Mouse (Mus musculus): ENCODE results near the gene Camta1.
"Not testable (repeated sequence)": the region's sequence is repeated elsewhere in the genome, so short reads cannot be mapped to it uniquely, and the experiment has no call there.

The Camta1 gene

DNA sequence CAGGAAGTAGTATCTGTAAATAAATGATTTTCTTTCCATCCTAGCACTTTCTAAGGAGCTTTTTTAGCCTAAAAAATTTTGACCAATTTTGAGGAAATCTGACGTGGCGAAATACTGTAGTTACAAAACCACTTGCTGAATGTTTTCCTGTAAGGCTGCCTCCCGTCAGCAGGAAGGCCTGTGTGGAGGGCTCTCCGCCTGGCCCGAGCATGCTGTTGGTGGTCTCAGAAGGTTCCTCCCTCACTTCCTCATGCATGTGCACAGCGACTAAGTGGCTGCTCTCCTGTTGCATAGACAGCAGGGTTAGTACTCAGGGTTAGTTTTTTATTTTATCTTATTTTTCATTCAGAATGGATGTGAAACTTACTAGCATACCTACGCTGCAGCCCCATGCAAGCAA lies 790.7 kb downstream of the Camta1 start:
- DNase-seq (ENCODE audit: low read depth, low spot score) = no peak

DNA sequence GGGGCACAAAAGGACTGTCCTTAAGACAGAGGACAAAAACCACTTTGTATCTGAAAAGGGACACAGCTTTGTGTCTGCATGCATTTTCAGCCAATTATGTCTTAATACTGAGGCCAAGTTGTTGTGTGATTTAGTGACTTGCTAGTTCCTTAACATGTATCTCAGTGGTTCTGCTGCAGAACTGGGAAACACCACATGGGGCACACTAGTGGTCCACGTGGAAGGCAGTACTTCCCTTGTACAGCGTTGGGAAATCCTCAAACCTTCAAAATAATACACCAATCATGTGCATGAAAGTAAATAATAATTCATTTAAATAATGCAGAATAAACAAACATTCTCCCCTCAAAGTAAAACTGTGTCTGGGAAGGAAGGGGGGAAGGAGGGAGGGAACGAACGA lies 792.9 kb downstream of the Camta1 start:
- no peak for DNase-seq (ENCODE audit: low read depth, low spot score)

DNA sequence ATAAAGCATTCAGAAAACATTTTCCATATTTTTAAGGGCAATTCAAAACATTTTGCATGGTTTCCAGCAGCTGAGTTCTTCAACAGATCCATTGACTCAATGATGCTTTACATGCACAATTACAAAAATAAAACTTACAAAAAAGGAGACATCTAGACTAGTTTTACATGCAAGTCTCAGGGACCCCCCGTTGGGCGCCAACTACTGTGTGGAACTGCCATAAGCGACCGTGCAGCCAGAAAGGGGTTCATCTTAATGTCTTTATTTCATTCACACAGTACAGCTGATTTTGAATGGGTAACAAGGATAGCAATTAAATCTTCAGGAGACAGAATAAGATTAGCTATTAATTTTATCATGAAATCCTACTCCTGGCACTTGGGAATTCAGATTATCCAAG lies 802.1 kb downstream of the Camta1 start:
- DNase-seq (ENCODE audit: low read depth, low spot score) = no peak

DNA sequence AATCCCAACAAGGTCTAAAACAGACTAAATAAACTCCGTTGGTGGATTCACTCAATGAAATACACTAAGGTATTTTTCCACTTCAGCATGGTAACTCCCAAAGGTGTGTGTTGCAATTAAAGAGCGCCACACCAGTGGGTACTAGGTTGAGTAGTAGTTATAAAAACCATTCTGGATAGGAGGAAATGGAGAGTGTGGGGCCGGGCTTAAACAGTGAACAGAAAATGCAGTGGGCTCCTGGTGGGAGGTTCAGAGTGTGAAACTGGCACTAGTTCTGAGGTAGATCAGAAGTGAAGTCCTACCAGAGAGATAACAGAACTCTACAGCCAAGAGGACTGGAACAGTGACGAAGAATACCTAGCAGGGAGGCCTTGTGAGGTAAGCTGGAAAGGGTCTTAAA lies 803.0 kb downstream of the Camta1 start:
- DNase-seq (ENCODE audit: low read depth, low spot score) = no peak

DNA sequence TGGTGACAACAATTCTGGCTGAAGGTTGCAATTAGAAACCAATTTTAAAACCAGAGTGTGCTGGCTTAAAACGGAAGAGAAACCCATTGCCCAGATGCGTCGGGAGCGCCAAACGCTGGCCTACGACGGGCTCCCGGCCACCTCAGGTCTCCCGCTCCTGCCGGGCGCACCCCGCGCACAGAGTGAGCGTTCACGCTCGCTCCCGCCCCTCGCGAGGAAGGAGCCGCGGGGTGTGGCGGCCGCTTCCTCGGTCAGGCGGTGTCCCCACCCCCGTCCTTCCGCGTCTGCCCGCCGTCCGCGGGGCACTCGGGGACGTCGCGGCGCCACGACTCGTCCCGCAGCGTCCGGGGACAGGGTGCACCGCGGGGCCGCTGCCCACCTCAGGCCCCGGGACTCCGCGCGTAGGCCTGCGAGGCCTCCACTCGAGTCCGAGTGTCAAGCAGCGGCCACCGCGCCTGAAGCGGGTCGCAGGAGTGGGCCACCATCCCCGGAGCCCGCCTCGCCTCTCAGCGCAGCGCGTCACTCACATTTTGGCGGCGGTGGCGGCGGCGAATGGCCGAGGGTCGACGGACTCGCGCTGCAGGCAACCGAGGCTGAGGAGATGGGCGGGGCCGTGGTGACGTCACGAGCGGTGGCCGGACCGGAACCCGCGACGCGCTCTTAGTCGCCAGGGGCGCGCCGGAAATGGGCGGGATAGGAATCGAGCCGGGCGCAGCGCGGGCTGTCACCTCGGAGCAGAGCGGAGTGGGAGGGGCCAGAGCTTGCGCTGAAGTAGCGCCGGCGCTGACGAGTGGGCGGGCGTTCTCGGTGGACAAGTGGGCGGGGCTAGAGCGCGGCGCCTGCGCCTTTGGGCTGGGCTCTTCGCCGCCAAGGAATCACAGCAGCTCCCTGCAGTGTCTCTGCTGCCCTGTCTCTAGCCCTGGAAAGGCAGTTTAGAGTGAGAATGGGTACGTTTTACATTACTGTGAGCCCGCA lies 804.0 kb downstream of the Camta1 start, which contains the start of gene Vamp3:
Gene Vamp3 (minus strand): TSS at position 617 of the 975 bp plus-strand sequence.
- DNase-seq (ENCODE audit: low read depth, low spot score) = peak; percentile 99

DNA sequence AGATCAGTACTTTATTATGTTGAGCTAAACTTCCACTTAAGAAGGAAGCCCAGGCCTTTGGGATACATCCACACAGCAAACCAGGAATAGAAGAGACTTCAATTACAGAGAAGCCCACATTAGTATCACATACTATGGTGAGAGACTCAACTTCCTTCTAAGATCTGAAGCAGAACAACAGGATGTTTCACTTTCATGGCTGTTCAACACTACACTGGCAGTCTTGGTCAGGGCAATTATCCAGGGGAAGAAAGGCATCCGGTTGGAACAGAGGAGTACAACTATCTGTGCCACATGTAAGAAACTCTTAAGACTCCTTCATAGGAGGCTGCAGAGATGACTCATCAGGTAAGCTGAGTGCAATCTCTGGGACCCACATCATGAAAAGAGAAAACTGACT lies 810.5 kb downstream of the Camta1 start:
- DNase-seq (ENCODE audit: low read depth, low spot score) = peak; percentile 31

DNA sequence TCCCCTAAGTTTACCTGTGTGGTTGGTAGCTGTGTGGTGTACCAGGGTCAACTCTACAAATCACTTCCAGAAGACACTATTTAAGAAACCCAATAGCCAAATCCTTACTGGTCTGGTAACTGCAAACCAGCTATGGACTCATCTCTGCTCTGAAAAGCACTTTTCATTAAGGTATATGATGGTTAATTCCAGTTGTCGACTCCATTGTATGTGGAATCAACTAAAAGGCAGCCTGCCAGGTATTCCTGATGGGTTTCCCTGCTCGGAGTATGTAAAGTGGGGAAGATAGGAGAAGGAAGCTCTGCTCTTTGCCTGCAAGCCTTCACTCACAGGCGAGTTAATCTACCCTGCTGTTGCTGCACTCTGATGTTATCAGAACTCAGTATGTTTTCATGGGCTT lies 815.2 kb downstream of the Camta1 start:
- no peak for DNase-seq (ENCODE audit: low read depth, low spot score)

DNA sequence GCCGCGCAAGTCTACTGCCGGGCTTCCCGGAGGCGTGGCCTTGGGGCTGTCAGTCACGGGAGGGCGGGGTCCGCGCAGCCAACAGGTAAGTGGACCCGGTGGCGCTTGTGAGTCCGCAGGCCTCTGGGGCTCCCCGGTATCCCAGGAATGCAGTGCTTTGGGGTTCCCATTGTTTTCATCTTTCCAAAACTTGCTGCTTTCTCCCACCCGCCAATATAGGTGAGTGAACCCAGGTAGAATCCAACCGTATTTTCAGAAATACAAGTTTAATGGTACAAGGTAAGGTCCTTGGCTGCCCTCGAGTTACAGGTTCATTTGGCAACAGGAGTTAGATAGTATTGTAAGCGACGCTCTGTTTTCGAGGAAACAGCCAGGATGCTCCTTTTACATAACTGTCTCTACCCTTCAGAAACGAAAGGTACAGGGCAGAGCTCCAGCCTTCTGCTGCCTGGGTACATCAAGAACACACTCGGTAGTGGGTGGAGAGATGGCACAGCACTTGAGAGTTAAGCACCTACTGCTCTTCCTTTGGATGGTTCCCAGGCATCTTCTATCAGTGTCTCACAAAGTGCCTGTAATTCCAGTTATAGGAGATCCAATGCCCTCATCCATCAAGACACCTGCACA lies 816.6 kb downstream of the Camta1 start:
- DNase-seq (ENCODE audit: low read depth, low spot score) = no peak

DNA sequence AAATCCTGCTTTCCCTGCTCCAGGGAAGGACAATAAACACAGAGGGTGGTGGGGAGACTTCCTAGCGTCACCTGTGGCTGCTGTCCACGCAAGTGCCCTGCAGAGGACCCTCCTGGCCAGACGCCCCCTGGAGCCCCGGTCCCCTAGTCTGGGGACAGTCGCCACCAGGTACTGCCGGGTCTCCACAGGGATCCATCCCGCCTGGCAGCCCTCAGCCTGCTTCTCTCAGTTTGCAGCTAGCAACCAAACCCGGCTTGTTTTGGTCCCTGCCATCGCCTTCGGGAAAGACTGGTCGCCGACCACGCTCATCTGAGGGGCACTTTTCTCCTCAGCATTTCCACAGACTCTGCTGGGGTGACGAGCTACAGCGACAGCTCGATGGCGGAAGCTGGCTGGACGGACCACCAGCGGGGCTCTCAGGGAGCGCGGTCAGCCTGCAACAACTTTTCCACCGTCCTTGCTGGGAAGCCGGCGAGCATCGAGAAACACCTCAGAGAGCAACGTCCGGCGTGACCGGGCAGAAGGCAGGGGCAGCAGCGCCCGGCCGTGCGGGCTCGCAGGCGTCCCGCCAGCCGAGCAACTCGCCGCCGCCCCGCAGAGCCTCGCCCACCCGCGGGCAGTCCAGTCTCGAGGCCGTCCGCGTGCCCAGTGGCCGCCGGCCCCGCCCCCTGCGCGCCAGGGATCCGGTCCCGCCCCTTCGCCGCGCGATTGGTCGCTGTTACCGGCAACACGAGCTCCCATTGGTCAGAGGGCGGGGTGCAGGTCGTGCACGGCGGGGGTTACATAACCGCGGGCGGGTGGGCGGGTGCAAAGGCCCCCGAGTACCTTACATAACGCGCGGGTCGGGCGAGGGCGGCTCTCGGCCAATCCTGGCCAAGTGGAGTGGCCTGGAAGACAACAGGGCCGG lies 817.4 kb downstream of the Camta1 start, which contains the start of gene Per3:
Gene Per3 (minus strand): TSS at position 629 of the 907 bp plus-strand sequence.
- DNase-seq (ENCODE audit: low read depth, low spot score) = peak; percentile 92

DNA sequence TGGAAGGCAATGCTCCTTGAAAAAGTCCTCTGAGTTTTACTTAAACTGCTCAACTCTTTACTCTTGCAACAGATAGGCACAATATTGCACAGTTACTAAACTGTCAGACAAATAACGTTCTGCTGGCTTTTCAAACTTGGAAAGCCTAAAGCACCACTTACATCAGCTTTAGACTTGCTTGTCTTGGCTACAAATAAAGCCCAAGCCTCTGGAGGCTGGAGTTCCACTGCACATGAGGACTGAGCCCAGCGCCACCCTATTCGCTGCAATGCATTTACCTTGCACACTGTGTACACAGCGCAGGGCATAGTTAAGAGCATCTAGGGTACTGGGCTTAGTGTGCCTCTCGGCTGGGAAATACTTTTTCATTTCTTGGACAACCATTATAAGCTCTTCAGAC lies 818.4 kb downstream of the Camta1 start:
- no peak for DNase-seq (ENCODE audit: low read depth, low spot score)

DNA sequence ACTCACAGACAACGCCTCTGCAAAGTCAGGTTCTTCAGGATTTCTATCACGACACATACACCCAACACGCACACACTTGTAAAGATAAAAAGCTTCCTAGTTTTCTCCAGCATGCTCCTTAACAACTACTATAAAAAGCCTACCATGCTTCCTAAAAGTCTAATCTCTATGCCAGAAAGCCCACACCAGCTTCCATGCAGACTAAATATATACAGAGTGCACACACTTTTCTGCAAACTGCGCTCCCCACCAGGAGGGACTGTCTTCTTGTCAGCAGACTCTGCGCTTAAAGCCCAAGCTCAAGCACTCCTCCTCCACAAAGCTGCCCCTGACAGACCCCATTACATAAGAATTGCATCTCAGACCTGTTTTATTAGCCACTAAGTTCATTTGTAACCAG lies 820.2 kb downstream of the Camta1 start:
- DNase-seq (ENCODE audit: low read depth, low spot score) = no peak

DNA sequence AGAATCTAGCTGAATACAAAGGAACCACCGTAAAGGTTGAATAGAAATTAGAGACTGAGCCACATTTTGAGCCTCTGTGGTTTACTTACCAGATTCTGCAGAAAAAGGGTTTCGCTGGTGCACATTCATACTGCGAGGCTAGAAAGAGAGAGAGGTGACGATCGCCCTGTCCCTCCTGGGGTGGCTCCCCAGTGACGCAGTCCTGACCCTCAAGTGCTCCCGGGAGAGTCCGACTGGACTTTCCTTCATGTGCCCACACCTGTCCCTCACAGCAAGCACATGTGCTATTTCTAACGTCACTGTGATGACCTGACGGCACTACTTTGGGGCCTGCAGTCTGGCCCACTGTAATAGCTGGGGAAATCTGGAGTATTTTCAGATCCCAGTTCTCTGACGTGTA lies 823.9 kb downstream of the Camta1 start:
- no peak for DNase-seq (ENCODE audit: low read depth, low spot score)

DNA sequence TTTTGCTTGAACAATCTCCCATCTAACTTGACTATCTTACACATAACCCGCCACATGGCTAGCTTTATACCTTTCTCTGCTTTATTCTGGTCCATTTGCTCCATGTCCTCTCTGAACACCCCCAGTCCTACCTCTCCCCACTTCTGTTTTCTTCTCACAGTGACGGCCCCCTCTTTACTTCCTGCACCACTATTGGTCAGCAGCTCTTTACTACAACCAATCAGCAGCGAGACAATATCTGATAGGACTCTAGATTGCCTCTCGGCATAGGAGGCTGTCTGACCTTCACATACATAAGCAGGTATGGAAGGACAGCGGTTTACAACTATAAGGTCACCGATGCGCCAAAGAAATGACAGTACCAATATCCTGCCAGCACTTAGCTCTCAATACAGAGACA lies 825.2 kb downstream of the Camta1 start:
- DNase-seq (ENCODE audit: low read depth, low spot score) = no peak

DNA sequence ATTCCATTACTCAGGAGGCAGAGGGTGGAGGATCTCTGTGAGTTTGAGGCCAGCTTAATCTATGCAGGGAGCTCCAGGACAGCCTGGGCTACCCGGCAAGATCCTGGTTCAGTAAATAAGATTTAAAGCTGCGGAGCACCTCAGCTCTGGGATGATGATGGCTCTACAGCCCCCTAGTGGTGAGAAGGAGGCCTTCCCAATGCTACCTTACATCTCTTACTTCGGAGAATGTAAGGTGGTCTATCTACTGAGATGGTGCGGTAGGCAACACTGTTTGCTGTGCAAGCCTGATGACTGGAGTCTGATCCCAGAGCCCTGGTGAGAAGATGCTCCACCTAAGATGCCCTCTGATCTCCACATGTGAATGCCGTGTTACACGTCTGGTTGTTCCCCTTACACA lies 834.7 kb downstream of the Camta1 start:
- peak; percentile 37 for DNase-seq (ENCODE audit: low read depth, low spot score)

DNA sequence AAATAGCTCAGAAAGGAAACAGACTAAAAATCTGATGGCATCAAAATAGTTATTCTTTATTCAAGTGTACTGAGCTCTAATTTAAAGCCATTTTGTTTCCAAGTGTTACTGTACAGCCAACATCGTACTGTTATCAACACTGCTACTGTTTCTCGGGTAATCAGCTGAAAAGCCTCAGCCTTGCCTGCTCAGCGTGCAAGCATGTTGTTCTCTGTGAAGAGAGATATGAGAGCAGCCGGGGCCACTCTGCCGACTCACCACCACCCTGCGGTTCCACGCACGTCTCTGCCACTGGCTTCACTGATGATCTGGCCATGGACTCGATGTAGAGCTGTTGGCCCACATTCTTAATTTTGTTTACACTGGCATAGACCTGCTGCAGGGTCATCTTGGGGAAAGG lies 837.5 kb downstream of the Camta1 start:
- DNase-seq (ENCODE audit: low read depth, low spot score) = no peak

DNA sequence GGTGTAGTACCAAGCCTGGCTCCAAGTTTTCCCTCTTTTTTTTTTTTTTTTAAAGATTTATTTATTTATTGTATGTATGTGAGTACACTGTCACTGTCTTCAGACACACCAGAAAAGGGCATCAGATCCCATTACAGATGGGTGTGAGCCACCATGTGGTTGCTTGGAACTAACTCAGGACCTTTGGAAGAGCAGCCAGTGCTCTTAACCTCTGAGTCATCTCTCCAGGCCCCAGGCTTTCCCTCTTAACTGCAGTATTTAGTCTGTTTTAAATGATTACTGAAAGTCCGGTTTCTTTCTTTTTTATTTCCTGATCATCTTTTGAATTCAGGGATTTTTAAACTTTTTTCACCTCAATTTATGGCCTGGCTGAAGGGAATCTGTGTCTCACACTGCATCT lies 844.3 kb downstream of the Camta1 start:
- DNase-seq (ENCODE audit: low read depth, low spot score) = not testable (repeated sequence)

DNA sequence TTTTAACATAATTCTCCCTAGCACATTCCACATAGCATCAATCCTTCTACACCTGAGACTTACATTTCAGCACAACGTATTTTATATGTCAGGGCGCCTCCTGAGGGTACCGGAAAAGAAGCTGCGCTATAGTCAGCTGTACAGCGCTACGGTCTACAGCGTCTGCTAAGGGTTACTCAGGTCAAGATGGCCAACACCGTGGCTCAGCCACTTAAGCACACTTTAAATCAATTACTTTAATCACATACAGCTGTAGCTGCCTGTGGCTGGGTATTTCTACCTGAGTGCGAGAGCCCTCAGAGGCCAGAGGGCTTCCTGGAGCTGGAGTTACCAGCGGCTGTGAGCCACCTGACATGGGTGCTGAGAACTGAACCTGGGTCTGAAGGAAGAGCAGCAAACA lies 845.7 kb downstream of the Camta1 start:
- DNase-seq (ENCODE audit: low read depth, low spot score) = no peak

DNA sequence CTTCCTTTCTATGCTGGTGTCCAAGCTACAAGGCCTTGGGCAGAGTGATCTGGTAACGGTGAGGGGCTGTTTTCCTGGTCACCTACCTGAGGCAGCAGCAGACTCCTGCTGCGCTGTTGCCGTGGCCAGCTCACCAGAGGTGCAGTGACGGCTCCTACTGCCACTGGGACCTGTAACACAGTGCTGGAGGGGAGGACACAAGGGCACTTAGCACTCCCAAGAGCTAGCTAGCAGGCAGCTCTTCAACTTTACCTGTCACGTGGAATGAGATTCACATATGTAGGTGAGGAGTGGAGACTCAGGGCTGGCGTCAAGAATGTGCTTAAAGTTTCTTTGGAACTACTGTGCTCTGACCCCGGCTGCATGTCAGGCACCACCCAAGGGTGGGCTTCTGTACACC lies 851.4 kb downstream of the Camta1 start:
- no peak for DNase-seq (ENCODE audit: low read depth, low spot score)

DNA sequence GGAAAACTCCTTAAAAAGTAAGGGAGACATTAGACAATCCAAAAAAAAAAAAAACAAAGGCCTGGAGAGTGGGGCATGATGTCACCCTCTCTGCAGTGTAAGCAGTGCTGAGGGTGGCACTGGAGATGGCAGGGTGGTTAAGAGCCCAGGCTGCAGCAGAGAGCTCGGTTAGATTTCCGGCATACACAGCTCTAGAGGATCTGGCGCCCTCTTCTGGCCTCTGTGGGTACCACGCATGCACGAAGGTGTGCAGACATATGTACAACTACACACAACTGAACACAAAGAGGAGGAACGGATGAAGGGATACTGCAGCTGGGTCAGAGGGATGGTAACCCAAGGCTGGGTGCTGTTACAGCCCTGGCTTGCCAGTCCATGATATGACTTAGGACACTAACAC lies 854.7 kb downstream of the Camta1 start:
- peak; percentile 59 for DNase-seq (ENCODE audit: low read depth, low spot score)

DNA sequence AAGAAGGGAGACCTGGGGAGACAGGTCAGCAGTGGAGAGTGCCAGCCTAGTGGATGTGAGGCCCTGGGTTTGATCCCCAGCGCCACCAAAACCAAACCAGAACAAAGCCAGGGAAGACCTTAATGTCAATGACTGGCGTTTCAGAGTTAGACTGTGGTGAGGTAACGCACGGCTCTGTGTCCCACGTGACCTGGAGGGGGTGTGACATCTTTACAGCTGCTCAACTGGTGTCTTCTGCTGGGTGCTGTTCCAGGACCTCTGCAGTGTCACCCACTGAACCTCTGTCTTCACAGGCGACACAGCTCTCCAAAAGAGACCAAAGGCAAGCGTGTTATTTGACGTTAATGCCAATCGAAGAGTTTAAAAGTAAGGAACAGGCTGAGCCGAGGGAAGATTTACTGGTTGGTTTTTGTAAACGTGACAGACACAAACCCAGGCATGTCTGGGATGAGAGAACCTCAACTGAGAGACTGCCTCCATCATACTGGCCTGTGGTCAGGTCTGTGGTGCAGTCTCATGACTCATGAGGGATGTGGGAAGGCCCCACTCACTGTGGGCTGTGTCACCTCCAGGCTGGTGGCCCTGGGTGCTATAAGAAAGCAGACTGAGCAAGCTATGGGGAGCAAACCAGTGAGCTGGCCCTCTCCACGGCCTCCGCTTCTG lies 855.9 kb downstream of the Camta1 start:
- peak; percentile 67 for DNase-seq (ENCODE audit: low read depth, low spot score)

DNA sequence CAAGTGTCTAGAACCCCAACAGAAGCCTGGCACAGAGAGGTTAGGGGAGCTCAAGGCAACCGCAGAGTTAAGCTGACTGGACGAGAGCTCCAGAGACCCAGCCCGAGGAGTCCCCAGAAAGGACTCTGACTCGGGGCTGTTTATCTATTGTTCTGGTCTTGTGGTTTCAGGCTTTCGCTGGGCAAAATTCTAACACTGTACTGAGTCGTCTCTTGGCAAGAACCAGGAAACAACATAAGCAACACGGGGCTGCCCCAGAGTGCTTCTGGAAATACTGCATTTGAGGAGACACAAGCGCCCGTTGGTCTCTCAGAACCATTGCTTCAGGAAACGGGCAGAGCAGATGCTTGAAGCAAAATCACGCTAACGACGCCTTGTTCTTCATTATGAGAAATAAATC lies 860.3 kb downstream of the Camta1 start:
- no peak for DNase-seq (ENCODE audit: low read depth, low spot score)
